Mouse (Mus musculus): ENCODE measurements at regions not wholly inside any gene's neighbourhood (a gene's known extent, or its start where the extent isn't known, plus 50 kb on each side); places are given as distances from the start of the nearest gene placed in this dataset.

DNA sequence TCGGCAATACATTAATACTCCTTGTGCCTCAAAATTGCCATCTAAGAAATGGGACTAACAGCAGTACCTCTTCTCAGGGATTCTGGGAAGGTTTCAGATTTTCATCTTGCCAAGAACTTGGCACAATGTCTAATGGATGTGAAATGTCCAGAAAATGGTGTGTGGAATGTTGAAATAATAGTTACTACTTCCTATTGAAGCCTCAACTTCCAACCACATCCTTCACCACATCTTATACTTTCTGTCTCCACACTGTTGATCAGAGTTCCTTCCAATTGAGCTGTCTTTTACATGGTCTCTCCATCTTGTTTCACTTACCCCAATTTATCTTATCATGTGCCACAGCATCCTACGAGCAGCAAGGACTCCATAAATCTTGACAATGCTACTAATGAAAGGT lies 122.3 kb upstream of the Fmo9 start:
- no peaks in the 10 kb centered on the region for H3K4me1 ChIP-seq (ENCODE audit: control insufficient read depth, insufficient read depth, low read length)
- H3K4me3 ChIP-seq (ENCODE audit: insufficient read depth, low read length): no peak overlapping the region
- TF ChIP-seq CTCF (IDR thresholded peaks at IDR 0.05; ENCODE audit: extremely low read depth, insufficient read depth, low read length): no peak
- TF ChIP-seq POLR2A (IDR thresholded peaks at IDR 0.05; ENCODE audit: extremely low read depth, insufficient read depth, low read length): no peak
- no peak overlapping the region for H3K27ac ChIP-seq (ENCODE audit: insufficient read depth, low read length)

DNA sequence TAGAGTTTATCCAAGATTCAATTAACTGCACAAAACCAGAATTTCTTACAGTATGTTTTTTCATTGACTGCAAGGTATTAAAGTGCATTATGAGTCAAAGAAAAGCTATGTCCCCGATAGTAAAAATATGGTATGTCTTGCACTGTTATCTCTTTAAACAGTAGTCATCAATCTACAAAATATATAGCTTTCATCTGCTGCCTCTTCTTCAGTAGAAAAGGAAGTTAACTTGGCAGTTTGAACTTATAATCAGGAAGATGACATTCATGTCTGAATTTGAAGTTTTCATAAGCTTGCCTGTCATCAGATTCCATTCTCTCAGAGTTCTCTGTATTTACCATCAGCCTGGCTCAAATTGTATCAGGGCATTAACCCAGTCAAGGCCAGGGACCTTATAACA lies 122.7 kb upstream of the Fmo9 start:
- no peak overlapping the region for H3K4me3 ChIP-seq (ENCODE audit: insufficient read depth, low read length)
- H3K27ac ChIP-seq (ENCODE audit: insufficient read depth, low read length): no peak overlapping the region
- TF ChIP-seq POLR2A (IDR thresholded peaks at IDR 0.05; ENCODE audit: extremely low read depth, insufficient read depth, low read length) (no peak), CTCF (IDR thresholded peaks at IDR 0.05; ENCODE audit: extremely low read depth, insufficient read depth, low read length) (no peak)
- no peaks in the 10 kb centered on the region for H3K4me1 ChIP-seq (ENCODE audit: control insufficient read depth, insufficient read depth, low read length)

DNA sequence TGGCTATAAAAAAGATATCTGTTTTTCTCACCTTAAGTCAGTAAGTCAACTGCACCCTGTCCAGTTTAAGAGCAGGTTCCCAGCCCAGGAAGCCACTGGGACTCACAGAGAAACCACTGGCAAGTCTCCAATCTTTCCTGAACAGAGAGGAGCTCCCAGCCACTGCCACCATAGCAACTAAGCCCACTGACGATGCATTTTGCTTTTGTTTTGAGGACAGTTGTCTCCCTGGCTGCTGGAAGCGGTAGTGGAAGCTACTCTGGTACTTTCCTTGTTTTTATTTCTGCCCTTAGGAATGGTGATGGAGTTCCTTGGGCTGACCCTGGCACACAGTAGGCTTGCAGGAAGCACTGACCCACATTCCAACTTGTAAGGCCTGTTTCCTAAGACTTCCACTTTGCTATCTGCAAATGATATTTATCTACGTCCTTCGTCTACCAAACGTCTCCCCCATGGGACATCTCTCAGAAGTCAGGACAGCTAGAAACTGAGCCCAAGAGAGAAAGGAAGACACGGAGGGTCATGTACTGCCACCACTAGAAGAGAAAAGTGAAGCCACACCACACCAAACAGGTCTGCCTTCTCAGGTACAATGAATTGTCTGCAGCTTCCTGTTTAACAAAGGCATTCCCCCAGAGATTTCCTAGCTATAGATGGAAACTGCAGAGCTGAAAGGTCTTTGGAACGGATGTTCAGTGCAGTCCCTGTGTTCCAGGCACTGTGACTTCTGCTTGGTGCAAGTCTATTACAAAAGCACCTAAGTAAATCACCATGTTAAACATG lies 125.7 kb upstream of the Fmo9 start:
- H3K4me1 ChIP-seq (ENCODE audit: control insufficient read depth, insufficient read depth, low read length): no peaks in the 10 kb centered on the region
- no peak overlapping the region for H3K27ac ChIP-seq (ENCODE audit: insufficient read depth, low read length)
- TF ChIP-seq CTCF (IDR thresholded peaks at IDR 0.05; ENCODE audit: extremely low read depth, insufficient read depth, low read length) (no peak), POLR2A (IDR thresholded peaks at IDR 0.05; ENCODE audit: extremely low read depth, insufficient read depth, low read length) (no peak)
- H3K4me3 ChIP-seq (ENCODE audit: insufficient read depth, low read length): no peak overlapping the region

DNA sequence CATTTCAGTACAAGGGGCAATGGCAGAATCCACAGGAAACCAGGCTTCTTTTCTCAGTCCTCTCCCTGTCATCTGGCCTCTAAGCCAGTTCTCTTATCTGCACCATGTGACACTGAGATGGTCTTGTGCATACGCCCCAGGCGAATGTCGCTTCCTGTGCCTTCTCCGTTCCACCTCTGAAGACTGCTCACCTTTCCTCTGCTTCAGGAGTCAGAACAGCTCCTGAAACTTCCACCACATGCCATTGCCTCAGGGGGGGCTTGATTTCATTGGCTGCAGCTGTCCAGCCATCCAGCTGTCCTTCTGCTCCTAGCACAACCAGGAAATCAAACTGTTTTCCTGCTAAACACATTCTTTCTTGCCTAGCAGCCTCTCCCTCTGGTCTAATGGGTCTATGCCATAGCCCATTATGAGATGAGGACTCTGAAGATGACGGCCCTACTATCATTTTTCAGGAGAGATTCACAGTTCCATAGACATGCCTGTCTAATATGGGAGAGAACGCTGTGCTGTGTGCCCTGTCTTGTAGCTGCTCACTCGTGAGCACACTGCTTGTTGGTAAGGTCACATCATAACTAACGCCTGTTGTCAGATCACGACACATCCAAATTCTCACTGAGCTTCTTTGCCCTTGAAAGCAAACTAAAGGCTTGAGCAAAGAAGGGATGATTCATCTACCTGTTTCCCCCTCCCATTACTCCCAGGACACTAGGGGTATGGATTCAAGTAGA lies 129.9 kb upstream of the Fmo9 start:
- TF ChIP-seq POLR2A (IDR thresholded peaks at IDR 0.05; ENCODE audit: extremely low read depth, insufficient read depth, low read length): no peak
- no peak for TF ChIP-seq CTCF (IDR thresholded peaks at IDR 0.05; ENCODE audit: extremely low read depth, insufficient read depth, low read length)
- Histone ChIP-seq H3K4me3 (ENCODE audit: insufficient read depth, low read length) (no peak overlapping the region), H3K27ac (ENCODE audit: insufficient read depth, low read length) (no peak overlapping the region), H3K4me1 (ENCODE audit: control insufficient read depth, insufficient read depth, low read length) (no peaks in the 10 kb centered on the region; the same call in 1 of the 2 replicates)

DNA sequence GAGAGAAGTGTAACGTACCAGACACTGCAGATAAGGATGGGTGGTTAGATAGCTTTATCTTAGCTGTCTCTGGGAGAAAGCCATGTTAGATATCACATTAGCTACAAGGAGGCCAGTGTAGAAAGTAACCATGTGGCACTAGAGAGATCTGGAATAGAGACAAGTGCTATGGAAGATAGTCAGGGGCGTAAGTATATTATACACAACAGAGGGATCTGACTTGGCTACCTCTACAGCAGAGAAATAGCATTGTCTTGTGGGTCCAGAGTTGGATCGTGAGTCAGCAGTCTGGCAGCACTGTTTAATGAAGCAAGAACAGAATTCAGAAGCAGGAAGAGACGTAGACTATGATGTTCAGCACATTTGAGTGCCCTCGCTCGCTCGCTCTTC lies 130.4 kb upstream of the Fmo9 start:
- Histone ChIP-seq H3K27ac (ENCODE audit: insufficient read depth, low read length) (no peak overlapping the region), H3K4me3 (ENCODE audit: insufficient read depth, low read length) (no peak overlapping the region), H3K4me1 (ENCODE audit: control insufficient read depth, insufficient read depth, low read length) (no peaks in the 10 kb centered on the region; the same call in 1 of the 2 replicates)
- TF ChIP-seq POLR2A (IDR thresholded peaks at IDR 0.05; ENCODE audit: extremely low read depth, insufficient read depth, low read length): no peak

DNA sequence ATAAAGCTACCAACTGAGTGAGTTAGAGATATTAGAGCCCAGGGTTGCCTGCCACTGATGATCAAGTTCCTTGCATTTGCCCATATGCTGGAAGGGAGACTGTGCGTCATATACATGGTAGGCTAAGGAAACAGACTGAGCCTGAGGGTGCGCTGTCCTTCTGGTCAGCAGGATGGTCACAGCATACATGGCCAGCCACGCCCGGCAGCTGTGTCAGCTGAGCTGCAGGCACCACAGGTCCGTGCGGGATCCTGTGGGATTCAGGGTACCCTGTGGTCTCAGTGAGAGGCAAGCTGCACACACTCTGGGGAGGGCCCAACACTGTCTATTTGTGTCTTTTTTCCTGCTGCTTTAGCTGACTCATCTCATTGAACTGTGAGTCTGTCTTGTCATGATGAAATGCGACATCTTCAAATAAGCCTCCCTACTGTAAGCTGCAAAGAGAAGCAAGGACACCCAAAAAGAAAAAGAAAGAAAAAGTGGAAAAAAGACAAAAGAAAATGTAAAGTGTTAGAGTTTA lies 131.3 kb upstream of the Fmo9 start:
- TF ChIP-seq POLR2A (IDR thresholded peaks at IDR 0.05; ENCODE audit: extremely low read depth, insufficient read depth, low read length): no peak
- no peak for TF ChIP-seq CTCF (IDR thresholded peaks at IDR 0.05; ENCODE audit: extremely low read depth, insufficient read depth, low read length)
- no peak overlapping the region for H3K4me3 ChIP-seq (ENCODE audit: insufficient read depth, low read length)
- no peak overlapping the region for H3K27ac ChIP-seq (ENCODE audit: insufficient read depth, low read length)
- no peaks in the 10 kb centered on the region; the same call in 1 of the 2 replicates for H3K4me1 ChIP-seq (ENCODE audit: control insufficient read depth, insufficient read depth, low read length)

DNA sequence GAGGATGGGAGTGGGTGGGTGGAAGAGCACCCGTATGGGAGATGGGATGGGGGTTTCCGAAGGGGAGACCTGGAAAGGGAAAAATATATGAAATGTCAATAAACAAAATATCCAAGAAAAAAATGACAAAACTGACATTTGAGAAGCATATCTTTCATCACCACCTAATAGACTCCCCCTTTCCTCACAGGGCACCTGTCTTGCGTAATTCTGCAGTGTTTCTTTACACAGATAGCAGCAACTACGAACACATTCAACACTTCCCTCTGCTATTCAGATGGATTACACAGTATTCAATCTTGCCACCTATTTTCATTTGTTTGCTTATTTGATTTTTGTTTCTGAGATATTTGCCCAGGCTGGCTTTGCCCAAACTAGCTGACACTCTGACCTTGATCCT lies 136.3 kb upstream of the Fmo9 start:
- H3K27ac ChIP-seq (ENCODE audit: insufficient read depth, low read length): no peak overlapping the region
- TF ChIP-seq CTCF (IDR thresholded peaks at IDR 0.05; ENCODE audit: extremely low read depth, insufficient read depth, low read length) (no peak), POLR2A (IDR thresholded peaks at IDR 0.05; ENCODE audit: extremely low read depth, insufficient read depth, low read length) (no peak)
- H3K4me3 ChIP-seq (ENCODE audit: insufficient read depth, low read length): no peak overlapping the region
- no peaks in the 10 kb centered on the region; the same call in 1 of the 2 replicates for H3K4me1 ChIP-seq (ENCODE audit: control insufficient read depth, insufficient read depth, low read length)

DNA sequence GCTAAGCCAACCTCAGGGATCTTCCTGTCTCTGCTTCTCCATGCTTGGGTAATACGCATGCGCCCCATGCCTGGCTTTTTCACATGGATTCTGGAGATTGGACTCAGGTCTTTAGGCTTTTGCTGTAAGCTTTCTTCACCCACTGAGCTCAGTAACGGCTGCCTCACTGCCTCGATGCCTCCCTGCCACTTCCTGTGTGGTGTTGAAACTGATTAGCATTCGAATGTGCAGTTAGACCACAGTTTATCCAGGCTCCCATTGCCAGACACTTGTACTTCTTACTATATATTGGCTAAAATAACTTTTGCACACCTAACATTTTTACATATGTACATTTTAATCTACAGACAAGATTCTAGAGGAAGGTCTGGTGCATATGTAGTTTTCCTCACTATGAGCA lies 137.0 kb upstream of the Fmo9 start:
- H3K4me1 ChIP-seq (ENCODE audit: control insufficient read depth, insufficient read depth, low read length): no peaks in the 10 kb centered on the region
- TF ChIP-seq POLR2A (IDR thresholded peaks at IDR 0.05; ENCODE audit: extremely low read depth, insufficient read depth, low read length): no peak
- no peak for TF ChIP-seq CTCF (IDR thresholded peaks at IDR 0.05; ENCODE audit: extremely low read depth, insufficient read depth, low read length)
- H3K27ac ChIP-seq (ENCODE audit: insufficient read depth, low read length): no peak overlapping the region
- H3K4me3 ChIP-seq (ENCODE audit: insufficient read depth, low read length): no peak overlapping the region

DNA sequence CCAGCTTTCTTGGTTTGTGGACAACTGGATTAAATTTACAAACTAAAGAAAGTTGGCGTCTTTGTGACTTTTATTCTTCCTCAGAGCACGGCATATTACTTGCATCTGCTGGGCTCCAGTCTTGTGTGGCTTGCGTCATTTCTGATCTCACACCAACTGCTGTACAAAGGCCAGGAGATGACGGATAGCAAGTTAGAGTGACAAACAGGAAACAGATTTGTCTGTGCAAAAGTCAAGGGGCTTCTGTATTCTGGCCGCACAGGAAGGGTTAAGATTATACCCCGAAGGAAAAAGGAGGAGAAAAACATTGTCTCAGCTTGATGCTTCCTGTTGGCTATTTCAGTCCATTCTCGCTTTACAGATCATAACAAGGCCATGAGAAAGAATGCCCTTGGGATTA lies 137.8 kb upstream of the Fmo9 start:
- no peak overlapping the region for H3K27ac ChIP-seq (ENCODE audit: insufficient read depth, low read length)
- H3K4me1 ChIP-seq (ENCODE audit: control insufficient read depth, insufficient read depth, low read length): no peaks in the 10 kb centered on the region
- H3K4me3 ChIP-seq (ENCODE audit: insufficient read depth, low read length): no peak overlapping the region
- TF ChIP-seq CTCF (IDR thresholded peaks at IDR 0.05; ENCODE audit: extremely low read depth, insufficient read depth, low read length): no peak
- TF ChIP-seq POLR2A (IDR thresholded peaks at IDR 0.05; ENCODE audit: extremely low read depth, insufficient read depth, low read length): no peak

DNA sequence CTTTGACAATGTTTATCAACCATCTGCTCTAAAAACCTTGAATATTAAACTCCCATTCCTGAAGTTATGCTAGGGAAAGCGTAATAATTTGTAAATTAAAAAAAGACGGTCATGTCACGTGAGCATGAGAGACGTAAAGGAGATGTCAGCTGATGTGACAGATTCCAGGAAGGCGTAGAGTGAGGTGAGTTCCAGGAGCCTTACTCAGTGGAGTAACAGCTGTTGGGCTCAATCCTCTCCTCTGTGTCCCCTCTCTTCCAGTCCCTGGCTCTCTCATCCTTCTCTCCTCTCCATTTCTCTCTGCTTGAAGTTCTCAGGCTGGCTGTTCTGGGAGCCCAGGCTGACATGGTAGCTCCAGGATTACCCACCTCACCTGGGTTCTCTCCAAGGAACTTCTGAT lies 138.4 kb upstream of the Fmo9 start:
- no peak overlapping the region for H3K27ac ChIP-seq (ENCODE audit: insufficient read depth, low read length)
- H3K4me3 ChIP-seq (ENCODE audit: insufficient read depth, low read length): no peak overlapping the region
- TF ChIP-seq POLR2A (IDR thresholded peaks at IDR 0.05; ENCODE audit: extremely low read depth, insufficient read depth, low read length): no peak
- H3K4me1 ChIP-seq (ENCODE audit: control insufficient read depth, insufficient read depth, low read length): no peaks in the 10 kb centered on the region

All from cortical plate, adult 2 months (tissue).